Mouse (Mus musculus) myocyte (in vitro differentiated cells): ENCODE data around the gene Jph2.

Experiments
- CEBPB ChIP-seq: IDR thresholded peaks from 2 replicates; pipeline ENCODE4 v1.6.1; 2011; ENCODE audit warnings: mild to moderate bottlenecking, moderate library complexity; ENCODE audit not compliant: poor library complexity, insufficient read depth, severe bottlenecking
- E2F4 ChIP-seq: IDR thresholded peaks from one replicate; pipeline ENCODE4 v1.6.1; 2011; ENCODE audit warnings: mild to moderate bottlenecking, control low read depth, moderate library complexity; ENCODE audit not compliant: insufficient read depth
- MYOD1 ChIP-seq, 3 experiments: IDR thresholded peaks; one replicate each; pipeline ENCODE4 v1.6.1; 2011; ENCODE audit warnings: control low read depth in 2 of 3, low read depth in 2 of 3, mild to moderate bottlenecking in 2 of 3, moderate library complexity in 1 of 3; ENCODE audit not compliant: insufficient read length in 2 of 3, control insufficient read depth in 1 of 3
- MYOG ChIP-seq, 3 experiments: IDR thresholded peaks; one replicate each; pipeline ENCODE4 v1.6.1; 2011; ENCODE audit warnings: control low read depth in 2 of 3, low read depth in 2 of 3, mild to moderate bottlenecking in 2 of 3; ENCODE audit not compliant: insufficient read length in 2 of 3, control insufficient read depth in 1 of 3, insufficient read depth in 1 of 3
- POLR2A ChIP-seq: IDR thresholded peaks from one replicate; pipeline ENCODE4 v1.6.1; 2011; ENCODE audit warnings: low read depth, mild to moderate bottlenecking, control low read depth, moderate library complexity; ENCODE audit not compliant: insufficient read length
- POLR2AphosphoS2 ChIP-seq: IDR thresholded peaks from one replicate; pipeline ENCODE4 v1.6.1; 2011; ENCODE audit warnings: low read depth, control low read depth; ENCODE audit not compliant: insufficient read length
- TCF12 ChIP-seq: IDR thresholded peaks from one replicate; pipeline ENCODE4 v1.6.1; 2011; ENCODE audit warnings: mild to moderate bottlenecking, control low read depth; ENCODE audit not compliant: poor library complexity, insufficient read depth, severe bottlenecking

- no peak for TF ChIP-seq POLR2A
- TF ChIP-seq TCF12 = no peak
- no peak for TF ChIP-seq POLR2AphosphoS2
- TF ChIP-seq MYOG (IDR thresholded peaks at IDR 0.05; ENCODE audit: control insufficient read depth in 1 of 3, insufficient read depth in 1 of 3, insufficient read length in 2 of 3, low read depth in 2 of 3) = no peak
- TF ChIP-seq E2F4 = no peak
- no peak for TF ChIP-seq MYOD1 (IDR thresholded peaks at IDR 0.05; ENCODE audit: control insufficient read depth in 1 of 3, insufficient read length in 2 of 3, low read depth in 2 of 3)
- TF ChIP-seq CEBPB = no peak
These were observed 46.2 kb upstream of the Jph2 start for GRCm38 (mm10) chr2:163444017-163444416.
